Mouse (Mus musculus) retina, postnatal 1 day (tissue): Measurements from ENCODE around the gene Tiprl.

Experiments
- DNase-seq: peaks from one replicate; pipeline ENCODE4 v3.0.0-alpha.2; 2012

The Tiprl gene

GRCm38 (mm10) chr1:165200748-165201147 is 36.0 kb downstream of the Tiprl start:
- DNase-seq, result no peak

- no peak for DNase-seq
Measured at GRCm38 (mm10) chr1:165199639-165200038, 37.2 kb downstream of the Tiprl start.

- no peak for DNase-seq
Measured at GRCm38 (mm10) chr1:165198951-165199350, 37.8 kb downstream of the Tiprl start.

- DNase-seq, result no peak
Measured at GRCm38 (mm10) chr1:165197875-165198274, 38.9 kb downstream of the Tiprl start.

GRCm38 (mm10) chr1:165195396-165195960 is 41.3 kb downstream of the Tiprl start:
- DNase-seq, result no peak

- no peak for DNase-seq
Measured at GRCm38 (mm10) chr1:165194662-165195013, 42.2 kb downstream of the Tiprl start.

GRCm38 (mm10) chr1:165193880-165194661 is 42.7 kb downstream of the Tiprl start, which contains the start of gene Sft2d2:
TSS of gene Sft2d2 (minus strand) at chr1:165194438.
- DNase-seq, result peak; percentile 92

- DNase-seq, result no peak
Measured at GRCm38 (mm10) chr1:165193426-165193825, 43.4 kb downstream of the Tiprl start.

- no peak for DNase-seq
Measured at GRCm38 (mm10) chr1:165192714-165193264, 44.0 kb downstream of the Tiprl start.

- no peak for DNase-seq
Measured at GRCm38 (mm10) chr1:165192102-165192501, 44.7 kb downstream of the Tiprl start.

GRCm38 (mm10) chr1:165191611-165192010 is 45.2 kb downstream of the Tiprl start:
- no peak for DNase-seq

- no peak for DNase-seq
Measured at GRCm38 (mm10) chr1:165190571-165191273, 46.1 kb downstream of the Tiprl start.

- no peak for DNase-seq
Measured at GRCm38 (mm10) chr1:165190068-165190467, 46.7 kb downstream of the Tiprl start.

- no peak for DNase-seq
Measured at GRCm38 (mm10) chr1:165188806-165189580, 47.8 kb downstream of the Tiprl start.

GRCm38 (mm10) chr1:165187357-165187756 is 49.4 kb downstream of the Tiprl start:
- DNase-seq, result peak; percentile 41

- DNase-seq, result no peak
Measured at GRCm38 (mm10) chr1:165186491-165186890, 50.3 kb downstream of the Tiprl start.

- no peak for DNase-seq
Measured at GRCm38 (mm10) chr1:165185116-165185515, 51.7 kb downstream of the Tiprl start.

GRCm38 (mm10) chr1:165184178-165184577 is 52.6 kb downstream of the Tiprl start:
- DNase-seq, result no peak

- no peak for DNase-seq
Measured at GRCm38 (mm10) chr1:165183400-165183799, 53.4 kb downstream of the Tiprl start.

- DNase-seq, result no peak
Measured at GRCm38 (mm10) chr1:165179321-165179720, 57.5 kb downstream of the Tiprl start.

- DNase-seq, result no peak
Measured at GRCm38 (mm10) chr1:165178075-165178474, 58.7 kb downstream of the Tiprl start.

GRCm38 (mm10) chr1:165174059-165174616 is 62.7 kb downstream of the Tiprl start:
- DNase-seq, result no peak
